Mouse (Mus musculus) telencephalon, adult 2 months (tissue): ENCODE data around the gene Mmgt2.
"Not testable (repeated sequence)": the region's sequence is repeated elsewhere in the genome, so short reads cannot be mapped to it uniquely, and the experiment has no call there.

ENCODE experiments used
- DNase-seq: peaks from one replicate; pipeline ENCODE4 v3.0.0-alpha.2; 2011; ENCODE audit warnings: low read depth, low spot score

Gene Mmgt2

DNA sequence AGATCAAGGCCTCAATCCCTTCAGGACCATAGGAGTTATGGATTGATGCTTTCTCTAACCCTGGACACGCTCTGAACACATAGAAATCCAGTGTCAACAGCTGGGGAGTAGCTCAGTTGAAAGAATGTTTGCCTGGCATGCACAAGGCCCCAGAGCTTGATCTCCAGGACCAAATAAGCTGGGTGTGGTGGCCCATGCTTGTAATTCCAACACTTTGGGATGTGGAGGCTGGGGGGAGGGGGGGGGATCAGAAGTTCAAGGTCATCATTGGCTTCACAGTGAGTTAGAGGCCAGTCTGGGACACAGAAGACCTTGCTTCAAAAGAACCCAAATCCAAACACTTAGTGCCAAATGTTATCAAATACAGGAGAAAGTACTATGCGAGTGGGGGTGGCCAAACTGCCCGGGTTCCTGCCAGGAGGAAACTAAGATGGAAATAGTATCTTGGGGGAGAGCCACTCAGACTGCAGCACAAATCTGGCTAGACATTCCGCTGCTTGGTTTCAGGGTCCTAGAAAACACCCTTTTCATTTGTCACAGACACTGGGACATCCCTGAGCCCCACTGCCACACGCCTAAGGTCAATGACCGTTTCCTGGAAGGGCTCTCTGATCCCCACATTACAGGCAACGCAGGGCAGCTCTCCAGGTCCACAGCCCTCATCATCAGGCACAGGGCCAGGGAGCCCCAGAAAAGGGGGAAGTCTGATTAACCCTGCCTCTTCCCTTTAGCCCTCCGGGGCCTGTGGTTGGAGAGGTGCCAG is 2.6 kb upstream of the Mmgt2 start:
- DNase-seq: peak; percentile 81

DNA sequence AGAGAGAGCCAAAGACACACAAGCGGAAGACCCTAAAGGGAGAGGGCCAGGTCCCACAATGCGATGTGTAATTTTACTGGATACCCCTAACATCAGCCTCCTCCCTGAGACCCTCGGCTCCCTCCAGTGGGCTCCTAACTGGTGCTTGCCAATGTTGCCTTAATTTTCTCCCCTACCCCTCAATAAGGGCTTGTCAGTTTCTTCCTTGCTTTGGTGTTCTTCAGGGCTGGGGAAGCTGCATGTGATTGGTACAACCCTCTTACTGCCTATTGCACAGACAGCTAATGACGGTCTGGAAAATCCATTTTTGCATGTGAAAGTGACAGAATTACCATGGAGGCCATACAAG is 2.0 kb upstream of the Mmgt2 start:
- DNase-seq: no peak

GRCm38 (mm10) chr11:62646958-62647515 is 1.4 kb upstream of the Mmgt2 start:
- no peak for DNase-seq

- DNase-seq: no peak
Measured at GRCm38 (mm10) chr11:62647661-62648590, 538 bp upstream of the Mmgt2 start, which contains the start of gene Lrrc75a. Lrrc75a (minus strand) TSS chr11:62648523.

- DNase-seq: not testable (repeated sequence)
Measured at GRCm38 (mm10) chr11:62649803-62650202, 1.3 kb downstream of the Mmgt2 start.

DNA sequence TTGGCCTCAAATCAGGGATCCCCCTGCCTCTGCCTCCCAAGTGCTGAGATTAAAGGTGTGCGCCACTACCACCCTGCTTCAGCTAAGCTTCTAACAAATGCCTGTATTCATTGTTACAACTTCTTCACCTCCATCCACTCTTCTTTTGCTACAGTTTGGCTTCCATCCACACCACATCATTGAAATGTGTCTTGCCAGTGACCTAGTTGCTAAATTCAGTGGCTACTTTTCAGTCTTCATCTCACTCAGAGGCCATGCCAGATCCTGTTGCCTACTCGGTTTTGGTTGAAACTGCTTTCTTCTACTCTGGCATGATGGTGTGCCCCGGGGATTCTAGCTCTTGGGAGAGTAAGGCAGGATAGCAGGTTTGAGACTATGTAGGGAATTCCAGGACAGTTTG is 3.1 kb downstream of the Mmgt2 start:
- no peak for DNase-seq

- DNase-seq: no peak
Measured at GRCm38 (mm10) chr11:62652080-62652479, 3.6 kb downstream of the Mmgt2 start.

DNA sequence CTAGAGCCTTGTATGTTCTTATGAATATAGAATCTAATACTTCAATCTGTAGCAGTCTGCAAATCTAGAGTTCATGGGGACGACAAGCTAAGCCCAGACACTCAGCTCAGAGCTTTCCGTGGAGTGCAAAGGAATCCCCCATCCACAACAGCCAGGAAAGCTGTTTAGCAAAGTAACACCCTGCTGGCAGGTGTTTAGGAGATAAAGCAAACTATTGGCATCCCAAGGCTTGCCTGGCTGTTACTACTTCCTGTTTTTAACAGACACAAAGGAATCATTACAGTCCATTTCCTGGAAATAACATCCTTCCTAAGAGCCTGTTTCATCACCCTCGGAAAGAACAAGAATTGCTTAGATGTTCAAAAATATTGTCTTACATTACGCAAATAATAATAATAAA is 12.4 kb downstream of the Mmgt2 start:
- DNase-seq: no peak

DNA sequence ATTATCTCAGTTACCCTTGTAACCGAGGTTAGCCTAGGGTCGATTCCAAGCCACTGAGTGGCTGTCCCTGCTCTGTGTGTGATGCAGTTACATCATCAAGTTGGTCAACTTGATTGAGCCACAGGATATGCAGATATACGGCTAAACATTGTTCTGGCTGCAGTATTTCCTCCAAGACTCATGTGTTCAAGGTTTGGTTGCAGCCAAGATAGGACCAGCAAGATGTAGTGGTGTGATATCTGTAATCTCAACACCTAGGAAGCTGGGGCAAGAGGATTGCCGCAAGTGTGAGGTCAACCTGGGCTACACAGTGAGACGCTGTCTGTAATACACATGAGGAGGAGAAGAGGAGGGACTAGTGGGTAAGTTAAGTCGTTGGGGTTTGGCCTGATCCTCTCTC is 15.8 kb downstream of the Mmgt2 start:
- DNase-seq: no peak

GRCm38 (mm10) chr11:62668986-62669385 is 20.5 kb downstream of the Mmgt2 start:
- DNase-seq: no peak

DNA sequence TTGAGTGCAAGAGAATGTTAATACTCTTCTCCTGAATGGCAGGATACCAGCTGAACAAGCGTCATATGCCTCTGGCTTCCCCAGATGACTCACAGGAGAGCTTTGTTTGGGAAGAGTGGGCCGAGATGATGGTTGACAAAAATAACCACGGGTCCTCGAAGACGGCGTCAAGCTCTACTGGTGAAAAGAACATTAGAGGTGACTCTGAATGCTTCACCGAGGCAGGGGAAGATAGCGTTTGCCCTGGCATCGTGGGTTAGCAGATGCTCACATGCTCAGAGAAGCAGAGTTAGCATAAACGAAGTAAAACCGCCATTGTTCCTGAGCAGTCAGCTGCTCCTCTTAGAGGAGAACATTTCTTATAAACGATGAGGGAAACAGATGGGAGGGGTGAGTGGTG is 21.0 kb downstream of the Mmgt2 start:
- DNase-seq: peak; percentile 93

DNA sequence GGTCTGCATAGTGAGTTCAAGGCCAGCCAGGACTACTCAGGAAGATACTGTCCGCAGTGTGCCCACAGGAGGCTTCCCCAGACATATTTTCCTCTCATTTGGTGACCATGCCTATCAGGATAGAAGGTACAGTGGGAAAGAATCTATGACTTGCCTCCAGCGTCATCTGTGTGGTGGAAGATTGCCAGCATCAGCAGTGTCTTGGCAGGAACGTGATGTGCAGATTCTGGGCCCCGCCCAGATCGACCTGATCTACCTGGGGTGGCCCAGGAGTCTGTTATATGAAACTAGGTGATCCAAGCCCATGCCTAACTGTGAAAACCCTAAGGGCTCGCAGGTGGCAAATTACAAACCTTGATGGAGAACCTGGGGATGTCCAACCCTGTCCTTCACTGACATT is 21.5 kb downstream of the Mmgt2 start:
- no peak for DNase-seq

- DNase-seq: peak; percentile 55
Measured at GRCm38 (mm10) chr11:62675480-62676289, 27.2 kb downstream of the Mmgt2 start.

DNA sequence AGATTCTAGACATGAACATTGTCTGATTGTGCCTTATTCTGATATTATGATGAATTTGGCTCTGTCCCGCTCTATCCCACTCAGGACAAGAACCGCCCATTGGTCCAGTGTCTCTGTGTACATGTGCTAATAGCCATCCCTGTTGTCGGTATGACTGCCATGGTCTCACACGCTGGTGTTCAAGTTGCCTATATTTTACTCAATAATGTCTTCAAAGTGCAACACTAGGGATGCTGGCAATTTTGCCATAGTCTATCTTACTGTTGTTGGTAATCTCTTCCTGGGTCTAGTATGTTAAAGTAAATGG is 27.8 kb downstream of the Mmgt2 start:
- no peak for DNase-seq

- no peak for DNase-seq
Measured at GRCm38 (mm10) chr11:62678778-62679354, 30.4 kb downstream of the Mmgt2 start.

- DNase-seq: no peak
Measured at GRCm38 (mm10) chr11:62679954-62680353, 31.5 kb downstream of the Mmgt2 start.

DNA sequence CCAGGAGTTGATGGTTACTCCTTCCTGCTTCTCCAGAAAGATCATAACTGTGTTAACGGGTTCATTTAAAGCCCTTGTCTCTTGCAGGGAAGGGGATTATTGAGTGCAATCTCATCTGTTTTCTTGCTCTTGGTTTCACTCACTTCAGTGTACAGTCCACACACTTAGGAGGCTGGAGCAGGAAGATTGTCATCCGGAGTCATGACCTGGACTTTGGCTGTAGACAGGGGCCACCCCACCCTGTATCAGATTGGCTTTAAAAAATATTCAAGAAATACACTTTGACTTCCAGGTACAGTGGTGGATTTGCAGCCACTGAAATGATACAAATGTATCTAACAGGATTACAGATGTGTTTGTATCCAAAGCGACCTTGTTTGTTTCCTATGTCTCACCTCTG is 43.1 kb downstream of the Mmgt2 start:
- no peak for DNase-seq

DNA sequence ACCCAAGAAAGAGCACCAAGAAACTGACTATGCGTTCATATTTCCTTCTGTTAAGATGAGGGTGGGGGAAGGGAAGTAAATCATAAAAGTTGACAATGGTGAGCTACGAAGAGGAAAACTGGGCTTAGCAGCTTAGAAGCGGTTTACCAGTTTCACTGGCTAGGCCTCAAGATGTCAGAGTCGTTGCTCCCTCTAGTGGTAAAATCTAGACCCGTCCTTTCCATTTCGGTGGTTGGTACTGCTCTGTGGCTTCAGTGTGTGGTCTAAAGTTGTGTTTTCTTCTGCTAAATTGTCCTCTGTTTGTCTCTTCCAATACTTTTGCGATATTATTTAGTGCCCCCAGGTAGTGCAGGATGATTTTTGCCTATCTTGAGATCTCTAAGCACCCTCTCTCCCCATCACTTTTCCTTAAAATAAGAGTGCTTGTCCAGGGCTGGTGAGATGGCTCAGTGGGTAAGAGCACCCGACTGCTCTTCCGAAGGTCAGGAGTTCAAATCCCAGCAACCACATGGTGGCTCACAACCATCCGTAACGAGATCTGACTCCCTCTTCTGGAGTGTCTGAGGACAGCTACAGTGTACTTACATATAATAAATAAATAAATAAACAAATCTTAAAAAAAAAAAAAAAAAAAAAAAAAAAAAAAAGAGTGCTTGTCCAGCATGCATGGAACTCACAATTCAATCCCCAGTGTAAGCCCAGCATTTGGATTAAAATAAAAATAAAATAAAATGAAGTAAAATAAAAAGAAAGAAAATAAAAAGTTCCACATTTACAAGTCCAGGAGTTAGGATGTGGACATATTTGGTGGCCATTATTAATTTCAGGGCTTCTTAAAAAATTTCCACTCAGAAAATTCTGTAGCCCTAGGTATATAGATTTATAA is 45.1 kb downstream of the Mmgt2 start:
- DNase-seq: peak; percentile 51

DNA sequence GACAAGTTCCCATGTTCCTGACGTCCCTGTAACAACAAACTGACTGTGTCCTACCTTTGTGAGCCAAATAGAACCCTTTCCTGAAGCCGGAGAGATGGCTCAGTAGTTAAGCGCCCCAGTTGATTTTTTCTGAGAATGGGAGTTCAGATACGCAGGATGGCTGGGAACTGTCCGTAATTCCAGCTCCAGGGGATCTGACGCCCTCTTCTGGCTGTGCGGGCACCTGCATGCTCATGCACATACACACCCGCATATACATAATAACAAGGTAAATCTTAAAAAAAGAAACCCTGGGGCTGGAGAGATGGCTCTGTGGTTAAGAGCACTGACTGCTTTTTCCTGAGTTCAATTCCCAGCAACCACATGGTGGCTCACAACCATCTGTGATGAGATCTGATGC is 46.7 kb downstream of the Mmgt2 start:
- no peak for DNase-seq

DNA sequence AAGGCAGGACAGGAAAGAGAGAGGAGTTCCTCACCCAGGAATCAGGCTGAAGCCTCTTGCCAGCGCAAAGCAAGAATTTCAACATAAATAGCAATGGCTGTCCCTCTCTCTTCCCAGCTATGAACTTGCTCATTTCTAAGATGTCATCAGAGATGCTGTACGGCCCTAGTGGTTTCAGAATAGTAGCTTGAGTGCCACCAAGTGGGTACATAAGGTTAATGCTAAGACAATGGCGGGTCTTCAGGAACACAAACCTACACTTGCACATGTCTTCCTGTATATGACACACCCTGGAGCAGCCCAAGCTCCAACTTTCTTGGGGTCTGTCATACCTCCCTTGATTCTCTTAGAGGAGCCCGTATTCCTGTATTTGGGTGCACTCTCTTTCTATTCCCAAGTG is 51.3 kb downstream of the Mmgt2 start:
- no peak for DNase-seq
